Mouse (Mus musculus) cerebellum, adult 11 months (tissue): ENCODE results near the gene Cpe.

Source experiments
- DNase-seq: peaks from one replicate; pipeline ENCODE4 v3.0.0; 2022

Cpe gene

GRCm38 (mm10) chr8:64629034-64629760, 63.7 kb downstream of the Cpe start:
- DNase-seq: no peak

- DNase-seq: no peak
These were observed 64.8 kb downstream of the Cpe start for GRCm38 (mm10) chr8:64628039-64628438.

GRCm38 (mm10) chr8:64624603-64625037, 68.2 kb downstream of the Cpe start:
- DNase-seq: no peak

- DNase-seq: no peak
These were observed 72.3 kb downstream of the Cpe start for GRCm38 (mm10) chr8:64620365-64621150.

- DNase-seq: no peak
These were observed 73.2 kb downstream of the Cpe start for GRCm38 (mm10) chr8:64619661-64620060.

- DNase-seq: peak; percentile 58
These were observed 74.2 kb downstream of the Cpe start for GRCm38 (mm10) chr8:64618618-64619017.

- no peak for DNase-seq
These were observed 76.3 kb downstream of the Cpe start for GRCm38 (mm10) chr8:64616566-64616965.

GRCm38 (mm10) chr8:64615459-64615858, 77.4 kb downstream of the Cpe start:
- DNase-seq: no peak

- no peak for DNase-seq
These were observed 79.2 kb downstream of the Cpe start for GRCm38 (mm10) chr8:64613663-64614062.

- no peak for DNase-seq
These were observed 81.5 kb downstream of the Cpe start for GRCm38 (mm10) chr8:64611210-64611974.

- no peak for DNase-seq
These were observed 83.9 kb downstream of the Cpe start for GRCm38 (mm10) chr8:64608931-64609330.

GRCm38 (mm10) chr8:64606015-64606414, 86.8 kb downstream of the Cpe start:
- no peak for DNase-seq

GRCm38 (mm10) chr8:64598206-64598605, 94.6 kb downstream of the Cpe start:
- DNase-seq: no peak

GRCm38 (mm10) chr8:64597042-64597970, 95.5 kb downstream of the Cpe start:
- DNase-seq: peak; percentile 60

GRCm38 (mm10) chr8:64596396-64596795, 96.5 kb downstream of the Cpe start:
- DNase-seq: no peak

- no peak for DNase-seq
These were observed 102.4 kb downstream of the Cpe start for GRCm38 (mm10) chr8:64590456-64590855.

GRCm38 (mm10) chr8:64582887-64583286, 110.0 kb downstream of the Cpe start:
- DNase-seq: no peak

- no peak for DNase-seq
These were observed 114.6 kb downstream of the Cpe start for GRCm38 (mm10) chr8:64578221-64578620.

GRCm38 (mm10) chr8:64575001-64575400, 117.9 kb downstream of the Cpe start:
- DNase-seq: no peak

GRCm38 (mm10) chr8:64548054-64548850, 144.6 kb downstream of the Cpe start:
- DNase-seq: peak; percentile 24

GRCm38 (mm10) chr8:64543441-64543840, 149.4 kb downstream of the Cpe start:
- no peak for DNase-seq
